Mouse (Mus musculus) hindbrain, embryonic 14.5 days (tissue): ENCODE results near the gene Tcta. TPM values are rescaled to one million over a fixed set of nuclear protein-coding genes. Genes with fewer than 3 reads are reported as not detected.
"Not testable (repeated sequence)": the region's sequence is repeated elsewhere in the genome, so short reads cannot be mapped to it uniquely, and the experiment has no call there.

Source experiments
- ATAC-seq: fragments of 200-750 bp; cut with Nextera tagmentation; 2 replicates; pipeline ENCODE4 v1.8.0; 2017; ENCODE audit warnings: moderate number of reproducible peaks, mild to moderate bottlenecking, moderate TSS enrichment, moderate library complexity; ENCODE audit not compliant: low FRiP score
- DNase-seq: peaks from one replicate; pipeline ENCODE4 v3.0.0-alpha.2; 2015; ENCODE audit warnings: low spot score
- H3K27ac ChIP-seq: fragments of 300-500 bp; sonication (generic); 2 replicates; pipeline ENCODE4 v1.5.1; 2014; ENCODE audit warnings: mild to moderate bottlenecking, moderate library complexity
- H3K27me3 ChIP-seq: fragments of 300-500 bp; sonication (generic); 2 replicates; pipeline ENCODE4 v1.6.1; 2014; ENCODE audit warnings: mild to moderate bottlenecking, low read length, mixed read lengths; ENCODE audit not compliant: control insufficient read depth, insufficient read depth
- H3K36me3 ChIP-seq: fragments of 300-500 bp; sonication (generic); replicated peaks from 2 replicates; pipeline ENCODE4 v1.6.1; 2014; ENCODE audit not compliant: control insufficient read depth, insufficient read depth
- H3K4me1 ChIP-seq: fragments of 300-500 bp; sonication (generic); replicated peaks from 2 replicates; pipeline ENCODE4 v1.6.1; 2014; ENCODE audit warnings: antibody characterized with exemption, low read length, mixed read lengths; ENCODE audit not compliant: control insufficient read depth, insufficient read depth
- H3K4me2 ChIP-seq: fragments of 300-500 bp; sonication (generic); replicated peaks from 2 replicates; pipeline ENCODE4 v1.6.1; 2014; ENCODE audit warnings: mild to moderate bottlenecking, moderate library complexity
- H3K4me3 ChIP-seq: fragments of 300-500 bp; sonication (generic); replicated peaks from 2 replicates; pipeline ENCODE4 v1.5.1; 2014; ENCODE audit warnings: mild to moderate bottlenecking, low read length
- H3K9ac ChIP-seq: fragments of 300-500 bp; sonication (generic); 2 replicates; pipeline ENCODE4 v1.6.1; 2014
- H3K9me3 ChIP-seq: fragments of 300-500 bp; sonication (generic); 2 replicates; pipeline ENCODE4 v1.6.1; 2016; ENCODE audit warnings: low read length; ENCODE audit not compliant: control insufficient read depth
- WGBS: fragments of 180-500 bp; shearing (Covaris S2); extraction: QIAGEN DNeasy Blood & Tissue Kit; methylation state at CpG from one replicate; pipeline ENCODE4 v1.1.7; 2014; 5-methylcytosine and 5-hydroxymethylcytosine counted together
- polyA plus RNA-seq: library from polyadenylated mRNA; unstranded; fragments of >200 nt; fragmentation: Nextera tagmentation; extraction: Ambion mirVana; gene quantifications from 2 replicates; pipeline ENCODE4 v1.2.1, GENCODE M21; 2014

The Tcta gene
- polyA plus RNA-seq, 1 experiment from 2014 or later, result 59.9 TPM

GRCm38 (mm10) chr9:108296453-108297355 lies 9.3 kb downstream of the Tcta start, which contains the start of gene Amt:
Gene Amt (plus strand): TSS chr9:108296853.
- Histone ChIP-seq H3K27me3 (no peaks in the 10 kb centered on the region), H3K27ac (peak within 1 kb of the TSS; percentile 32; the same call in 1 of the 2 replicates), H3K4me1 (no peaks in the 10 kb centered on the region), H3K4me2 (peak within 1 kb of the TSS; percentile 41), H3K9me3 (no peaks in the 10 kb centered on the region), H3K4me3 (peak within 1 kb of the TSS; percentile 19), H3K9ac (peak within 1 kb of the TSS; percentile 24; the same call in 1 of the 2 replicates), H3K36me3 (peaks cover 65% of the 10 kb centered on the region)
- 17% methylated on average over 18 of the region's 18 CpGs for WGBS
- DNase-seq, result peak; percentile 42
- peak; percentile 80; the same call in 1 of the 2 replicates for ATAC-seq

- 46% methylated on average over 6 of the region's 6 CpGs for WGBS
- Histone ChIP-seq H3K36me3 (peaks cover 27% of the 10 kb centered on the region), H3K9ac (peak overlapping the region; percentile 70), H3K27me3 (no peaks in the 10 kb centered on the region), H3K27ac (peak overlapping the region; percentile 94), H3K4me1 (peaks cover 10% of the 10 kb centered on the region), H3K4me3 (peak overlapping the region; percentile 68), H3K9me3 (no peaks in the 10 kb centered on the region), H3K4me2 (peak overlapping the region; percentile 81)
- DNase-seq, result no peak
- no peak for ATAC-seq
These were observed 15.2 kb downstream of the Tcta start for GRCm38 (mm10) chr9:108290773-108291172.

GRCm38 (mm10) chr9:108290016-108290750 lies 15.8 kb downstream of the Tcta start, which contains the start of gene Nicn1:
Gene Nicn1 (plus strand): TSS chr9:108290429.
- no peaks in the 10 kb centered on the region for H3K9me3 ChIP-seq
- peaks cover 21% of the 10 kb centered on the region for H3K36me3 ChIP-seq
- ATAC-seq, result peak; percentile 98
- DNase-seq, result peak; percentile 94
- H3K9ac ChIP-seq, result peak within 1 kb of the TSS; percentile 70
- H3K27me3 ChIP-seq, result no peaks in the 10 kb centered on the region
- peak within 1 kb of the TSS; percentile 94 for H3K27ac ChIP-seq
- 1% methylated on average over 32 of the region's 32 CpGs for WGBS
- peaks cover 10% of the 10 kb centered on the region for H3K4me1 ChIP-seq
- peak within 1 kb of the TSS; percentile 68 for H3K4me3 ChIP-seq
- peak within 1 kb of the TSS; percentile 81 for H3K4me2 ChIP-seq

- Histone ChIP-seq H3K9me3 (no peaks in the 10 kb centered on the region), H3K4me2 (peak overlapping the region; percentile 81), H3K36me3 (peaks cover 13% of the 10 kb centered on the region), H3K27ac (peak overlapping the region; percentile 94), H3K4me3 (peak overlapping the region; percentile 68), H3K4me1 (peaks cover 10% of the 10 kb centered on the region), H3K27me3 (no peaks in the 10 kb centered on the region), H3K9ac (peak overlapping the region; percentile 70)
- no peak for ATAC-seq
- no peak for DNase-seq
- WGBS, result 65% methylated on average over 2 of the region's 2 CpGs
These were observed 16.6 kb downstream of the Tcta start for GRCm38 (mm10) chr9:108289347-108289746.

- not testable (repeated sequence) for H3K9me3 ChIP-seq, H3K4me2 ChIP-seq, H3K9ac ChIP-seq, DNase-seq, H3K36me3 ChIP-seq, H3K4me3 ChIP-seq, H3K27ac ChIP-seq, H3K27me3 ChIP-seq, ATAC-seq
- H3K4me1 ChIP-seq, result peaks cover 10% of the 10 kb centered on the region
- WGBS, result 89% methylated on average over 4 of the region's 6 CpGs
These were observed 18.3 kb downstream of the Tcta start for GRCm38 (mm10) chr9:108287526-108288238.

GRCm38 (mm10) chr9:108284410-108284809 lies 21.6 kb downstream of the Tcta start:
- no peak overlapping the region for H3K27ac ChIP-seq
- no peak overlapping the region for H3K4me2 ChIP-seq
- H3K36me3 ChIP-seq, result no peaks in the 10 kb centered on the region
- no peaks in the 10 kb centered on the region for H3K27me3 ChIP-seq
- no peak overlapping the region for H3K4me3 ChIP-seq
- WGBS, result 18% methylated on average over 6 of the region's 6 CpGs
- peak; percentile 76 for DNase-seq
- no peaks in the 10 kb centered on the region for H3K4me1 ChIP-seq
- H3K9me3 ChIP-seq, result no peaks in the 10 kb centered on the region
- H3K9ac ChIP-seq, result no peak overlapping the region
- ATAC-seq, result peak; percentile 72; the same call in 1 of the 2 replicates

- Histone ChIP-seq H3K4me2 (no peak overlapping the region), H3K4me1 (no peaks in the 10 kb centered on the region), H3K27me3 (no peaks in the 10 kb centered on the region), H3K27ac (no peak overlapping the region), H3K9ac (no peak overlapping the region), H3K36me3 (no peaks in the 10 kb centered on the region), H3K4me3 (no peak overlapping the region), H3K9me3 (no peaks in the 10 kb centered on the region)
- DNase-seq (no peak), ATAC-seq (no peak)
- 47% methylated on average over 8 of the region's 8 CpGs for WGBS
These were observed 25.7 kb downstream of the Tcta start for GRCm38 (mm10) chr9:108280071-108280828.

- Histone ChIP-seq H3K27me3 (no peaks in the 10 kb centered on the region), H3K27ac (no peak overlapping the region), H3K4me3 (no peak overlapping the region), H3K4me1 (no peaks in the 10 kb centered on the region), H3K9me3 (no peaks in the 10 kb centered on the region), H3K36me3 (no peaks in the 10 kb centered on the region), H3K9ac (no peak overlapping the region), H3K4me2 (no peak overlapping the region)
- no peak for ATAC-seq
- no peak for DNase-seq
- 63% methylated on average over 10 of the region's 10 CpGs for WGBS
These were observed 27.1 kb downstream of the Tcta start for GRCm38 (mm10) chr9:108278697-108279450.
